Mouse (Mus musculus): ENCODE measurements at regions not wholly inside any gene's neighbourhood (a gene's known extent, or its start where the extent isn't known, plus 50 kb on each side); places are given as distances from the start of the nearest gene placed in this dataset.
"Not testable (repeated sequence)": the region's sequence is repeated elsewhere in the genome, so short reads cannot be mapped to it uniquely, and the experiment has no call there.

DNA sequence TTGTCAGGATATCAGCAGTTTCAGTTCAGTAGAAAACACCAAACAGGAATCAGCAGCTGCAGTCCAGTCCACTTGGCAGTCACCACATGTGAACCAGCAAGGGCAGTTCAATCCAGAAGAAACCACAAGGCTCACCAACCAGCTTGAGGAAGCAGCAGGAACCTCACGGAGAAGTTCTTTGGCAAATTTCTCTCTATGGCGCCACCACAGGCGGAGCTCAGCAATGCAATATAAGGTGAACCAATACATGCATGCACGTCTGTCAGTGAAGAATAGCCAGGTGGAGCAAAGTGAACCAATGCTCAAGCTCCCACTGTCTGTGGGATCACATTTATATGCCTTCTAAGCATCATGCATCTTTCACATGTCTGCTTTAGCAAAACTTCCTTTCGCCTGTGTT, 132.9 kb downstream of the Tomm20 start:
- Histone ChIP-seq H3K9me3 (peaks cover 4% of the 10 kb centered on the region; the same call in 1 of the 2 replicates), H3K4me1 (0 out of 2 replicates have a peak, but pooled peaks cover 3% of the 10 kb centered on the region), H3K27ac (no peak overlapping the region), H3K4me3 (no peak overlapping the region), H3K9ac (no peak overlapping the region), H3K27me3 (no peaks in the 10 kb centered on the region), H3K4me2 (no peak overlapping the region), H3K36me3 (no peaks in the 10 kb centered on the region)
- 90% methylated on average over 5 of the region's 5 CpGs for WGBS
- ATAC-seq (ENCODE audit: insufficient number of reproducible peaks, insufficient read depth, low FRiP score, low TSS enrichment, low read depth), result no peak

DNA sequence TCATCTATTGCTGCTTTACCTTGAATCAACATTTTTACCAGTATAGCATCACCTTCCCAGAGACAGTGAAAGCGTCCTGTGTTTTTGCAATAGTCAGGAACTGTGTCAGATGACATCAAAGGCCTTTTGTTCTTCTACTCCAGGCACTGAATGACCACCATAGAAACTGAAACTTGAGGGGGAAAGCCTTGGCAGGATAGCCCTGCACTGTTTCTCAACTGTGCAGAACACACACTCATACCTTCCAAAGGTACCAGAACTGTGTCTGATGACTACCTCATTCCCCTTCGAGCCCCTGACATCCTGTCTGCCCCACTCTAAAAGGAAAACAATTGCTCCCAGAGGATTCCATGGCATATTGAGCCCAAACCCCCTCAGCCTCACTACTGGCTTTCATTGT, 134.3 kb downstream of the Tomm20 start:
- ATAC-seq (ENCODE audit: insufficient number of reproducible peaks, insufficient read depth, low FRiP score, low TSS enrichment, low read depth); H3K4me3 ChIP-seq; H3K27ac ChIP-seq; H3K4me2 ChIP-seq; H3K36me3 ChIP-seq; H3K9ac ChIP-seq; H3K27me3 ChIP-seq; H3K4me1 ChIP-seq; H3K9me3 ChIP-seq: not testable (repeated sequence)
- WGBS, result 46% methylated on average over 2 of the region's 2 CpGs

DNA sequence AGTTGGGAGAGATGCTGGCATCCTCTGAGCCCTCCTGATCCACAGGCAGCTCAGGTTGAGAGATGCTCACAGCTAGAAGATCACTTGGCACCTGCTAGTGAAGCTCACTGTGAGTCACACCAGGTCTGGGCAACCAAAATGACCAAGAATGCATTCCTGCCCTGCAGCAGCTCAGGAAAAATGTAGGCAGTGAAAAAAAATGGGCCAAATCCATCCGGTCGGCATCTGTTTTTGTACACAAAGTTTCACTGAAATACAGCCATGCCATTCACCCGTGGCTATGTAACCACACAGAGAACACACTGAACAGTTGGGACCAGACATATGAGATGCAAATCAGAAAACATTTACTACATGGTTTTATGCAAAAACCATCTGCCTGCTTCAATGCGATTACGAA, 135.1 kb downstream of the Tomm20 start:
- Histone ChIP-seq H3K4me1 (peaks cover 10% of the 10 kb centered on the region; the same call in 1 of the 2 replicates), H3K9ac (no peak overlapping the region), H3K4me2 (no peak overlapping the region), H3K27me3 (no peaks in the 10 kb centered on the region), H3K27ac (no peak overlapping the region), H3K9me3 (peaks cover 4% of the 10 kb centered on the region; the same call in 1 of the 2 replicates), H3K36me3 (no peaks in the 10 kb centered on the region), H3K4me3 (no peak overlapping the region)
- no peak for ATAC-seq (ENCODE audit: insufficient number of reproducible peaks, insufficient read depth, low FRiP score, low TSS enrichment, low read depth)
- 72% methylated on average over 5 of the region's 5 CpGs for WGBS

DNA sequence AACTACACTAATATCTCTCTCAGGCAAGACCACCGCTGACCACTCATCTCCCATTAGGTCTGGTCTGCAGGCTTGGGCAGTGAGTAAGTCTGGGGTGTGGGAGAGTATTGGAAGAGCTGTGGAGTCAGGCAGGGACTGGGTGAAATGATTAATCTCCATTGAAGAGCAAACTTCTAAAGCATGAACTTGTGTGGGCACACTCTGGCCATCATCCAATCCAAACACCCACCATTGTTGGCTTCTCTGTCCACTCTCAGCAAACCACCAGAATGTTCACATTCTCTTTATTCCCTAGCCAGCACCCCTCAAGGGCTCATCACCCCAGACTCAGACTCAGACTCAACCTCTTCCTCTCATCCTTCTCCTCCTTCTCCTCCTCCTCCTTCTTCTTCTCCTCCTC, 136.3 kb downstream of the Tomm20 start:
- Histone ChIP-seq H3K27ac (no peak overlapping the region), H3K4me2 (no peak overlapping the region), H3K9ac (no peak overlapping the region), H3K9me3 (peaks cover 4% of the 10 kb centered on the region; the same call in 1 of the 2 replicates), H3K4me1 (peaks cover 15% of the 10 kb centered on the region), H3K4me3 (no peak overlapping the region), H3K36me3 (no peaks in the 10 kb centered on the region), H3K27me3 (no peaks in the 10 kb centered on the region)
- ATAC-seq (ENCODE audit: insufficient number of reproducible peaks, insufficient read depth, low FRiP score, low TSS enrichment, low read depth), result no peak
- 80% methylated on average over 1 of the region's 1 CpGs for WGBS

DNA sequence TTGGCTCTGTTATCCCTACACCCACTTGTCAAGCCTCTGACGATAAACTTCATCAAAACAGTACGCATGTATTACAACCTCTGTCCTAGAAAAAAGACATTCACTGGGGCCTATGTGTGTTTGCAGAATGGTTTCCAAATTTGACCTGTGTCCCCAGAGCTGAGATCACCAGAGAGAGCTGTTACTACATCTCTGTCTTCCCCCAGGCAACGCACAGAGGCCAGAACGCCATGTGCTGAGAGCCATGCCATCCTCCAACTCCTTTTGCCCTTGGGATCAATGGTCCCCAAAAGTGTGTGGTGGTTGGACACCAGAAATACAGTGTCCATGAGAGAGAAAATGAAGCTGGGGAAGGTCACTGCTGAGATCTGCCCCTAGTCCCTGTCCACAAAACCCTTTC, 137.1 kb downstream of the Tomm20 start:
- no peaks in the 10 kb centered on the region for H3K27me3 ChIP-seq
- no peak overlapping the region for H3K4me2 ChIP-seq
- H3K9ac ChIP-seq, result no peak overlapping the region
- H3K9me3 ChIP-seq, result peaks cover 4% of the 10 kb centered on the region; the same call in 1 of the 2 replicates
- H3K36me3 ChIP-seq, result no peaks in the 10 kb centered on the region
- no peak overlapping the region for H3K27ac ChIP-seq
- H3K4me1 ChIP-seq, result peaks cover 15% of the 10 kb centered on the region
- ATAC-seq (ENCODE audit: insufficient number of reproducible peaks, insufficient read depth, low FRiP score, low TSS enrichment, low read depth), result no peak
- WGBS, result 86% methylated on average over 4 of the region's 4 CpGs
- H3K4me3 ChIP-seq, result no peak overlapping the region

DNA sequence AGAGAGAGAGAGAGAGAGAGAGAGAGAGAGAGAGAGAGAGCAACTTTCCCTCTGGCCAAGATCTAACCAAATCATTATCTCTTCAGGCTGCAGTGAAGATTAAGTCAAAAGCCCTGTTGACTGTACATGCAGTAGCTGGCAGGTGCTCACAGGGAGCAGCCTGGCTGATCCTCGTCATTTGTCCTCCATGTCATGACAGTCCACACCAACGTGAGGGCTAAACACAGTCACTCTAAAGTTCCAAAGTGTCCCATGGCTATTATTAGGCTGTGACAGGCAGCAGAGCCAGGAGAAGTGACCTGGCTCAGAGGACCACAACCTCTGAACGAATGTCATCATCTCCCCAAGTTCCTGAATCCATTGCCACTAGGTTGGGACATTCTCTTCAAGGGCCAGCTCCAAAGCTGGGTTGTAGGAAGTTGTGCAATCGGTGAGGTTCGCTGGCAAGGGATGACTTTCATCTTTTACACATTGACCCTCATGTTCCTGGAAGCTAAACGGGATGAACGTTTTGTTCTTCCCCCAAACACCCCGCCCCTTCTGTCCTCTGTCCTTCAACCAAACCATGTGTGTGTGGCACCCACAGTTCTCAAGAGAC, 138.4 kb downstream of the Tomm20 start:
- Histone ChIP-seq H3K36me3 (no peaks in the 10 kb centered on the region), H3K27ac (no peak overlapping the region), H3K4me1 (peaks cover 15% of the 10 kb centered on the region), H3K27me3 (no peaks in the 10 kb centered on the region), H3K4me3 (no peak overlapping the region), H3K4me2 (no peak overlapping the region), H3K9me3 (no peaks in the 10 kb centered on the region), H3K9ac (no peak overlapping the region)
- ATAC-seq (ENCODE audit: insufficient number of reproducible peaks, insufficient read depth, low FRiP score, low TSS enrichment, low read depth), result no peak
- WGBS, result 76% methylated on average over 8 of the region's 8 CpGs

DNA sequence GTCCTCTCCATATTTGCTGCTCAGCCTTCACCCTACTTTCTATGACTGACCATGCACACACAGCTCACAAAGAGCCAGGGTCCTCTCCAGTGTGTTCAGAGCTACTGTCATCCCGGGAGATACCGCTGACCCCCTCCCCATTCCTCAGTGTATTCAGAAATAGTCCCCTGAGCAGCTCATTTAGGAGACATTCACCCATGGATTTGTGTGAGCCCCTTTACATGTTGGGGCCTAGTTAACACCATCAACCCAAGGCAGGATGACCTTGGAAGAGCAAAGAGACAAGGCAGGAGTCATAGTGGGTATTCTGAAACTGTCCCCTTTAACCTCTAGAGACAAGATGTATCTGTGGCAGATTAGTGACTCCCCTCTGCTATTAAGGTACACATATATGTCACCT, 139.1 kb downstream of the Tomm20 start:
- WGBS, result 90% methylated on average over 2 of the region's 2 CpGs
- ATAC-seq (ENCODE audit: insufficient number of reproducible peaks, insufficient read depth, low FRiP score, low TSS enrichment, low read depth), result no peak
- H3K4me1 ChIP-seq, result peaks cover 15% of the 10 kb centered on the region
- no peak overlapping the region for H3K9ac ChIP-seq
- no peaks in the 10 kb centered on the region for H3K9me3 ChIP-seq
- H3K36me3 ChIP-seq, result no peaks in the 10 kb centered on the region
- H3K4me2 ChIP-seq, result no peak overlapping the region
- H3K27me3 ChIP-seq, result no peaks in the 10 kb centered on the region
- H3K27ac ChIP-seq, result no peak overlapping the region
- H3K4me3 ChIP-seq, result no peak overlapping the region

DNA sequence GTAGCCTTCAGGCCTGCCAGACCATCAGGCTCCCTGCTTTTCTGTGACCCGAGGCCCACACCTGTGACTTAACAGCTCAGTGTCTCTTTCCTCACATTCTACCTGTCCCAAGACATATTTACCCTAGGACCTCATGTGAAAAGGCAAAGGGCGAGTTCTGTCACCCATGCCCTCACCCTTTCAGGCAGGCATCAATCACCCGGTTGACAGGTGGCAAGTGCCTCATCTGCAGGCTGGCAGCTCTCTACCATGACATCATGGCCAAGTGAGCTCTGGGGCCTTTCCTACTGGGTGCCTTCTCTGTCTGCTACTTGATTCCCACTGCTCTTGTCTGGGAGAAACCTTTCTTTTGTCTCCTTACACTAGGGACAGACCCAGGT, 139.5 kb downstream of the Tomm20 start:
- Histone ChIP-seq H3K4me3 (no peak overlapping the region), H3K27ac (peak overlapping the region; percentile 60)

DNA sequence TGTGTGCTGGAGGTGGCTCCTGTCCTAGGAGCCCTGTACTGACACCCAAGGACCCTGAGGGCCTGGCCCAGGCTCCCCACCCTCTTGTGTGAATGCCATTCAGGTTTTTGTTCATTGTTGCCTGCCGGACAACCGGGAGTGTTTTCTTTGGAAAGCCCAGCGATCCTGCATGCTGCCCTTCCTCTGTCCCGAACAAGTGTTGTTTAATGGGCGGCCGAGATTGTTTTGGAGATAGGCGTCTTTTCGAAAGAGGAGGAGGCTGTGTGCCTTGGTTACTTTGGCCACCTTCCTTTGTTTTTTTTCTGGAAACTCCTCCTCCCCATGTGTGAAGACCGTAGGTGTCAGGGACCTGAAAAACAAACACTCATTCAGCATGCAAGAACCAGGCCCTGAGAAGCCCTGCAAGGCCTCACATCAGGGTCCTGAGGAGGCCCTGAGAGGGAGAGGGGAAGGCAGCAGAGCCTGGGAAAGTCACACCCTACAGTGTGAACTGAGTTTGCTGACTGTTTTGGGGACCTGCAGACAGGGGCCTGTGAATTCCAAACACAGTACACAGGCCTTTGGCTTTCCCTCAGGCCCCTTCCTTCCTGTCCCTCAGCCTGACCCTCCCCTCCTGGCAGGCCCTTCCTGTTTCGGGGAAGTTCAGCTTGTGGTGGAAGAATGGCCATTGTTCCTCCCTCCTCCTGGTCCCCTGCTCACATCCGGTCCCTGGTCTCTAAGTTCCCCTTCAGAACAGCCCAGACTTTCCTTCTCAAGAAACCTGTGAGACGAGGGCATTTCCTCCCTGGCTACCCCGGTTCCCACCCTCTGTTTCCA, 140.1 kb downstream of the Tomm20 start:
- ATAC-seq (ENCODE audit: insufficient number of reproducible peaks, insufficient read depth, low FRiP score, low TSS enrichment, low read depth), result peak; percentile 26; the same call in 1 of the 2 replicates
- 58% methylated on average over 13 of the region's 13 CpGs for WGBS
- Histone ChIP-seq H3K4me2 (no peak overlapping the region), H3K27me3 (no peaks in the 10 kb centered on the region), H3K27ac (peak overlapping the region; percentile 60), H3K4me1 (peaks cover 12% of the 10 kb centered on the region), H3K9me3 (no peaks in the 10 kb centered on the region), H3K9ac (peak overlapping the region; percentile 41; the same call in 1 of the 2 replicates), H3K36me3 (no peaks in the 10 kb centered on the region), H3K4me3 (no peak overlapping the region)

More for the DNA sequence above, 139.5 kb downstream of the Tomm20 start:
- ATAC-seq (ENCODE audit: insufficient number of reproducible peaks, insufficient read depth, low FRiP score, low TSS enrichment, low read depth), result no peak
- no peaks in the 10 kb centered on the region for H3K27me3 ChIP-seq
- H3K4me1 ChIP-seq, result peaks cover 15% of the 10 kb centered on the region
- WGBS, result 72% methylated on average over 3 of the region's 3 CpGs
- H3K4me2 ChIP-seq, result no peak overlapping the region
- H3K9me3 ChIP-seq, result no peaks in the 10 kb centered on the region
- no peaks in the 10 kb centered on the region for H3K36me3 ChIP-seq
- no peak overlapping the region for H3K9ac ChIP-seq

DNA sequence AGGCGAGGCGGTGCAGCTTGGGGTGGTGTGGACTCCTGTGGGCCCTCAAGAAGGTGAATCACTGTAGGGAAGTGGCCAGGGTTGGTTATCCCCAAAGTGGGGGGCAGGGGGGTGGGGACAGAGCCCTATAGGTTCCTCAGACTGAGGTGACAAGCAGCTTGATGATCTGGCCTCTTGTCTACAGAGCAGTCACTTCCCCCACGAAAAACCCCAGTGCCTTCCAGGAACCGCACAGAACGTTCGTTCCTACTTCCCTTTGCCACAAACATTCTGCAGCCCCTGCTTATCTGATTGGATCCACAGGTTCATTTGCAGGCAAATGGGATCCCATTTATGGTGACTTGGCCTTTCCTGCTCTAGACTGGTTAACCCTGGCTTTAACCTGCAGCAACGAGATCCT, 141.5 kb downstream of the Tomm20 start:
- Histone ChIP-seq H3K27ac (peak overlapping the region; percentile 62), H3K27me3 (no peaks in the 10 kb centered on the region), H3K36me3 (no peaks in the 10 kb centered on the region), H3K9me3 (no peaks in the 10 kb centered on the region), H3K4me3 (no peak overlapping the region), H3K4me1 (peaks cover 12% of the 10 kb centered on the region), H3K4me2 (no peak overlapping the region), H3K9ac (no peak overlapping the region)
- WGBS, result 74% methylated on average over 7 of the region's 7 CpGs
- ATAC-seq (ENCODE audit: insufficient number of reproducible peaks, insufficient read depth, low FRiP score, low TSS enrichment, low read depth), result no peak

DNA sequence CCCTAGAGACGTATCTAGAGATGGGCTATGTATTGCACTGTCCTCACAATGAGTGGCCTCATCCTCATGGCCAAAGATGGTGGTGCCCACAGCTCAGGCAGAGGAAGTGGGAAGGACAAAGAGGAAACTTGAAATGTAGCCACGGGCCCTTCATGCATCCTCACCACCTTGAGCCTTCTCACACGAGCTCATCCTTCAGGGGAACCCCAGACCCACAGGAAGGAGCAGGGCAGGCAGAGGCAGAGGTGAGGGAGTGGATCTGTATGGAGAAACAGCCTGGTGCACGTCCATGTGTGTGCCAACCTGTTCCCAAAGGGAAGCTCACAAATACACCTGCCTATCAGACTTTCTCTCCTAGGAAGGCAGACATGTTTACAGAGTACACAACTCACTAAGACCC, 143.0 kb downstream of the Tomm20 start:
- H3K9me3 ChIP-seq, result no peaks in the 10 kb centered on the region
- WGBS, result 77% methylated on average over 4 of the region's 4 CpGs

DNA sequence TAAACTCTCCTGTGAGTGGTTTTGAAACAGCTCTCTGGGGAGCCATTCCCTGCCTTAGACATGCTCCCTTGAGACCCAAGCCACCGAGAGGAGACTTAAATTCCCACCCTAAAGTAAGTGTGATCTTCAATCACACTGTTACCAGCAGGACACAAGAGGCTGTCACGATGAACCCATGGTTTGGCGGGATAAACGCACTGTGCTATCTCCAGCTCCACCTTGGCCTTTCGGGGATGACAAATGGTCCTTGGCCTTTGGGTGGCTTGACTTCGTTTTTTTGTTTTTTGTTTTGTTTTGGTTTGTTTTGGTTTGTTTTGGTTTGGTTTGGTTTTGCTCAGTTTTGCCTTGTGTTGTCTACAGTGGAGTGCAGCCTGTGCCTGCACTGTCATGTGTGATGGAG, 144.7 kb downstream of the Tomm20 start:
- no peak for ATAC-seq (ENCODE audit: insufficient number of reproducible peaks, insufficient read depth, low FRiP score, low TSS enrichment, low read depth)
- Histone ChIP-seq H3K36me3 (no peaks in the 10 kb centered on the region), H3K27me3 (no peaks in the 10 kb centered on the region), H3K4me2 (no peak overlapping the region), H3K9me3 (no peaks in the 10 kb centered on the region), H3K9ac (no peak overlapping the region), H3K27ac (no peak overlapping the region), H3K4me3 (no peak overlapping the region), H3K4me1 (peaks cover 16% of the 10 kb centered on the region)
- WGBS, result 85% methylated on average over 6 of the region's 6 CpGs

More for the DNA sequence above, 143.0 kb downstream of the Tomm20 start:
- H3K4me3 ChIP-seq, result no peak overlapping the region
- no peaks in the 10 kb centered on the region for H3K27me3 ChIP-seq
- no peaks in the 10 kb centered on the region for H3K36me3 ChIP-seq
- H3K4me1 ChIP-seq, result peaks cover 18% of the 10 kb centered on the region
- no peak overlapping the region for H3K4me2 ChIP-seq
- no peak overlapping the region for H3K27ac ChIP-seq
- H3K9ac ChIP-seq, result no peak overlapping the region
- no peak for ATAC-seq (ENCODE audit: insufficient number of reproducible peaks, insufficient read depth, low FRiP score, low TSS enrichment, low read depth)

Measured in embryonic facial prominence, embryonic 13.5 days (tissue).